Mouse (Mus musculus): ENCODE results near the gene Relch. TPM values are rescaled to one million over a fixed set of nuclear protein-coding genes. Genes with fewer than 3 reads are reported as not detected.
A peak's percentile ranks its signal among the peaks of the same experiment; 100 is the strongest.

Gene Relch
- polyA plus RNA-seq (2012; fragmentation: generic; extraction: Trizol) = 10.5 TPM

- Histone ChIP-seq H3K36me3 (ENCODE audit: control insufficient read depth, insufficient read depth) (no peaks in the 10 kb centered on the region), H3ac (ENCODE audit: control insufficient read depth, insufficient read length) (peak within 1 kb of the TSS; percentile 64), H3K27me3 (ENCODE audit: control insufficient read depth, insufficient read depth, insufficient read length) (no peaks in the 10 kb centered on the region), H3K4me2 (ENCODE audit: low read depth) (peak within 1 kb of the TSS; percentile 80), H3K4me3 (peak within 1 kb of the TSS; percentile 96), H3K79me2 (ENCODE audit: control insufficient read depth, insufficient read depth) (peaks cover 65% of the 10 kb centered on the region)
- TF ChIP-seq POLR2AphosphoS2 (IDR thresholded peaks at IDR 0.05; ENCODE audit: insufficient read length, low read depth) (peak; percentile 74), E2F4 (IDR thresholded peaks at IDR 0.05; ENCODE audit: insufficient read depth) (peak; percentile 80), POLR2A (IDR thresholded peaks at IDR 0.05; ENCODE audit: insufficient read length, low read depth) (peak; percentile 78), TCF3 (IDR thresholded peaks at IDR 0.05; ENCODE audit: insufficient read length, low read depth) (no peak)
Observed at GRCm38 (mm10) chr1:105663171-105663961, at the start of gene Relch, which contains the start of gene Pign. Gene Relch, plus strand, starts transcription at chr1:105663861. Gene Pign, minus strand, starts transcription at chr1:105663677.

- H3K4me2 ChIP-seq (ENCODE audit: low read depth) = no peak overlapping the region
- no peaks in the 10 kb centered on the region for H3K79me2 ChIP-seq (ENCODE audit: control insufficient read depth, insufficient read depth)
- H3K4me3 ChIP-seq = no peak overlapping the region
- TF ChIP-seq MYOD1 (IDR thresholded peaks at IDR 0.05; ENCODE audit: control insufficient read depth in 1 of 3, insufficient read length in 2 of 3, low read depth in 2 of 3) = no peak
- TF ChIP-seq USF1 (IDR thresholded peaks at IDR 0.05; ENCODE audit: low read depth) = no peak
- no peak for TF ChIP-seq CEBPB (IDR thresholded peaks at IDR 0.05; ENCODE audit: insufficient read depth, poor library complexity, severe bottlenecking)
- no peak for TF ChIP-seq POLR2AphosphoS2 (IDR thresholded peaks at IDR 0.05; ENCODE audit: insufficient read length, low read depth)
- no peak for TF ChIP-seq TCF12 (IDR thresholded peaks at IDR 0.05; ENCODE audit: insufficient read depth, poor library complexity, severe bottlenecking)
- TF ChIP-seq E2F4 (IDR thresholded peaks at IDR 0.05; ENCODE audit: insufficient read depth) = no peak
- no peak for TF ChIP-seq TCF3 (IDR thresholded peaks at IDR 0.05; ENCODE audit: insufficient read length, low read depth)
- no peak for TF ChIP-seq MAX (IDR thresholded peaks at IDR 0.05; ENCODE audit: low read depth)
- no peak for TF ChIP-seq REST (IDR thresholded peaks at IDR 0.05; ENCODE audit: insufficient read depth, insufficient read length)
- TF ChIP-seq SRF (IDR thresholded peaks at IDR 0.05; ENCODE audit: control insufficient read depth, insufficient read length, low read depth) = no peak
- no peak for TF ChIP-seq POLR2A (IDR thresholded peaks at IDR 0.05; ENCODE audit: insufficient read length, low read depth)
- H3K36me3 ChIP-seq (ENCODE audit: control insufficient read depth, insufficient read depth) = peaks cover 8% of the 10 kb centered on the region
- H3K27me3 ChIP-seq (ENCODE audit: control insufficient read depth, insufficient read depth, insufficient read length) = no peaks in the 10 kb centered on the region
- no peak overlapping the region for H3ac ChIP-seq (ENCODE audit: control insufficient read depth, insufficient read length)
Observed at GRCm38 (mm10) chr1:105630481-105630880, 33.2 kb upstream of the Relch start.

- Histone ChIP-seq H3K79me2 (ENCODE audit: control insufficient read depth, insufficient read depth) (no peaks in the 10 kb centered on the region), H3K4me3 (no peak overlapping the region), H3K36me3 (ENCODE audit: control insufficient read depth, insufficient read depth) (peaks cover 48% of the 10 kb centered on the region), H3K4me2 (ENCODE audit: low read depth) (no peak overlapping the region), H3K27me3 (ENCODE audit: control insufficient read depth, insufficient read depth, insufficient read length) (no peaks in the 10 kb centered on the region), H3ac (ENCODE audit: control insufficient read depth, insufficient read length) (no peak overlapping the region)
- no peak for TF ChIP-seq MAX (IDR thresholded peaks at IDR 0.05; ENCODE audit: low read depth)
- TF ChIP-seq E2F4 (IDR thresholded peaks at IDR 0.05; ENCODE audit: insufficient read depth) = no peak
- TF ChIP-seq MYOD1 (IDR thresholded peaks at IDR 0.05; ENCODE audit: control insufficient read depth in 1 of 3, insufficient read length in 2 of 3, low read depth in 2 of 3) = no peak
- no peak for TF ChIP-seq CEBPB (IDR thresholded peaks at IDR 0.05; ENCODE audit: insufficient read depth, poor library complexity, severe bottlenecking)
- TF ChIP-seq POLR2AphosphoS2 (IDR thresholded peaks at IDR 0.05; ENCODE audit: insufficient read length, low read depth) = no peak
- no peak for TF ChIP-seq MYOG (IDR thresholded peaks at IDR 0.05; ENCODE audit: control insufficient read depth in 1 of 3, insufficient read depth in 1 of 3, insufficient read length in 2 of 3, low read depth in 2 of 3)
- no peak for TF ChIP-seq TCF3 (IDR thresholded peaks at IDR 0.05; ENCODE audit: insufficient read length, low read depth)
- no peak for TF ChIP-seq POLR2A (IDR thresholded peaks at IDR 0.05; ENCODE audit: insufficient read length, low read depth)
- no peak for TF ChIP-seq USF1 (IDR thresholded peaks at IDR 0.05; ENCODE audit: low read depth)
- TF ChIP-seq SRF (IDR thresholded peaks at IDR 0.05; ENCODE audit: control insufficient read depth, insufficient read length, low read depth) = no peak
- no peak for TF ChIP-seq TCF12 (IDR thresholded peaks at IDR 0.05; ENCODE audit: insufficient read depth, poor library complexity, severe bottlenecking)
- TF ChIP-seq REST (IDR thresholded peaks at IDR 0.05; ENCODE audit: insufficient read depth, insufficient read length) = no peak
Observed at GRCm38 (mm10) chr1:105644093-105644492, 19.6 kb upstream of the Relch start.

GRCm38 (mm10) chr1:105650650-105651049 is 13.0 kb upstream of the Relch start:
- TF ChIP-seq REST (IDR thresholded peaks at IDR 0.05; ENCODE audit: insufficient read depth, insufficient read length) (no peak), MYOD1 (IDR thresholded peaks at IDR 0.05; ENCODE audit: control insufficient read depth in 1 of 3, insufficient read length in 2 of 3, low read depth in 2 of 3) (no peak), TCF12 (IDR thresholded peaks at IDR 0.05; ENCODE audit: insufficient read depth, poor library complexity, severe bottlenecking) (no peak), SRF (IDR thresholded peaks at IDR 0.05; ENCODE audit: control insufficient read depth, insufficient read length, low read depth) (no peak)
- peaks cover 33% of the 10 kb centered on the region for H3K36me3 ChIP-seq (ENCODE audit: control insufficient read depth, insufficient read depth)
- H3K4me3 ChIP-seq = no peak overlapping the region
- H3K27me3 ChIP-seq (ENCODE audit: control insufficient read depth, insufficient read depth, insufficient read length) = no peaks in the 10 kb centered on the region
- no peak overlapping the region for H3ac ChIP-seq (ENCODE audit: control insufficient read depth, insufficient read length)
- H3K79me2 ChIP-seq (ENCODE audit: control insufficient read depth, insufficient read depth) = peaks cover 4% of the 10 kb centered on the region
- no peak overlapping the region for H3K4me2 ChIP-seq (ENCODE audit: low read depth)

GRCm38 (mm10) chr1:105653981-105654380 is 9.7 kb upstream of the Relch start:
- Histone ChIP-seq H3K4me3 (no peak overlapping the region), H3K79me2 (ENCODE audit: control insufficient read depth, insufficient read depth) (peaks cover 4% of the 10 kb centered on the region), H3K36me3 (ENCODE audit: control insufficient read depth, insufficient read depth) (peaks cover 15% of the 10 kb centered on the region), H3ac (ENCODE audit: control insufficient read depth, insufficient read length) (no peak overlapping the region), H3K27me3 (ENCODE audit: control insufficient read depth, insufficient read depth, insufficient read length) (no peaks in the 10 kb centered on the region), H3K4me2 (ENCODE audit: low read depth) (no peak overlapping the region)
- TF ChIP-seq TCF12 (IDR thresholded peaks at IDR 0.05; ENCODE audit: insufficient read depth, poor library complexity, severe bottlenecking) (no peak), MYOG (IDR thresholded peaks at IDR 0.05; ENCODE audit: control insufficient read depth in 1 of 3, insufficient read depth in 1 of 3, insufficient read length in 2 of 3, low read depth in 2 of 3) (no peak), MYOD1 (IDR thresholded peaks at IDR 0.05; ENCODE audit: control insufficient read depth in 1 of 3, insufficient read length in 2 of 3, low read depth in 2 of 3) (no peak), CEBPB (IDR thresholded peaks at IDR 0.05; ENCODE audit: insufficient read depth, poor library complexity, severe bottlenecking) (no peak), USF1 (IDR thresholded peaks at IDR 0.05; ENCODE audit: low read depth) (no peak), MAX (IDR thresholded peaks at IDR 0.05; ENCODE audit: low read depth) (no peak), TCF3 (IDR thresholded peaks at IDR 0.05; ENCODE audit: insufficient read length, low read depth) (no peak), SRF (IDR thresholded peaks at IDR 0.05; ENCODE audit: control insufficient read depth, insufficient read length, low read depth) (no peak), REST (IDR thresholded peaks at IDR 0.05; ENCODE audit: insufficient read depth, insufficient read length) (no peak)

Data from myocyte (in vitro differentiated cells).